Mouse (Mus musculus): ENCODE results near the gene Elane. TPM values are rescaled to one million over a fixed set of nuclear protein-coding genes. Genes with fewer than 3 reads are reported as not detected.
A peak's percentile ranks its signal among the peaks of the same experiment; 100 is the strongest.

Gene Elane
- polyA plus RNA-seq (2012; rRNA removed), result 0.10 TPM in 1 of 2 replicates, not detected in the other

GRCm38 (mm10) chr10:79886054-79886453 lies at the start of gene Elane:
Gene Elane (plus strand): TSS chr10:79886247.
- Histone ChIP-seq H3K4me3 (ENCODE audit: insufficient read depth, low read depth, low read length) (no peak within 1 kb of the TSS), H3K4me1 (ENCODE audit: control insufficient read depth, insufficient read depth, low read length) (no peaks in the 10 kb centered on the region), H3K27ac (ENCODE audit: insufficient read depth, low read depth, low read length) (no peak within 1 kb of the TSS), H3K27me3 (replicated peaks; ENCODE audit: control insufficient read depth, insufficient read depth, low read length) (no peaks in the 10 kb centered on the region), H3K36me3 (ENCODE audit: control insufficient read depth, insufficient read depth, low read length) (no peaks in the 10 kb centered on the region)
- WGBS, result 81% methylated on average over 6 of the region's 6 CpGs
- TF ChIP-seq POLR2A (IDR thresholded peaks at IDR 0.05; ENCODE audit: low read depth, low read length) (no peak), CTCF (conservative IDR thresholded peaks at IDR 0.05; ENCODE audit: insufficient read depth, insufficient read length, low read depth, low read length) (no peak)
- DNase-seq, result no peak

GRCm38 (mm10) chr10:79836918-79837317 lies 49.1 kb upstream of the Elane start:
- Histone ChIP-seq H3K4me1 (ENCODE audit: control insufficient read depth, insufficient read depth, low read length) (peaks cover 4% of the 10 kb centered on the region; the same call in 1 of the 2 replicates), H3K36me3 (ENCODE audit: control insufficient read depth, insufficient read depth, low read length) (no peaks in the 10 kb centered on the region), H3K27ac (ENCODE audit: insufficient read depth, low read depth, low read length) (no peak overlapping the region), H3K27me3 (replicated peaks; ENCODE audit: control insufficient read depth, insufficient read depth, low read length) (no peaks in the 10 kb centered on the region), H3K4me3 (ENCODE audit: insufficient read depth, low read depth, low read length) (no peak overlapping the region)
- TF ChIP-seq POLR2A (IDR thresholded peaks at IDR 0.05; ENCODE audit: low read depth, low read length), result no peak
- no peak for TF ChIP-seq CTCF (conservative IDR thresholded peaks at IDR 0.05; ENCODE audit: insufficient read depth, insufficient read length, low read depth, low read length)
- WGBS, result 99% methylated on average over 3 of the region's 3 CpGs
- DNase-seq, result no peak

GRCm38 (mm10) chr10:79838151-79838550 lies 47.9 kb upstream of the Elane start:
- TF ChIP-seq CTCF (conservative IDR thresholded peaks at IDR 0.05; ENCODE audit: insufficient read depth, insufficient read length, low read depth, low read length), result no peak
- TF ChIP-seq POLR2A (IDR thresholded peaks at IDR 0.05; ENCODE audit: low read depth, low read length), result no peak
- 37% methylated on average over 2 of the region's 2 CpGs for WGBS
- Histone ChIP-seq H3K4me3 (ENCODE audit: insufficient read depth, low read depth, low read length) (no peak overlapping the region), H3K27ac (ENCODE audit: insufficient read depth, low read depth, low read length) (0 out of 2 replicates have a peak overlapping the region, but pooled peaks have one; percentile 36), H3K36me3 (ENCODE audit: control insufficient read depth, insufficient read depth, low read length) (no peaks in the 10 kb centered on the region), H3K27me3 (replicated peaks; ENCODE audit: control insufficient read depth, insufficient read depth, low read length) (no peaks in the 10 kb centered on the region), H3K4me1 (ENCODE audit: control insufficient read depth, insufficient read depth, low read length) (peaks cover 4% of the 10 kb centered on the region; the same call in 1 of the 2 replicates)
- DNase-seq, result peak; percentile 53

- H3K4me1 ChIP-seq (ENCODE audit: control insufficient read depth, insufficient read depth, low read length), result peaks cover 4% of the 10 kb centered on the region; the same call in 1 of the 2 replicates
Measured at GRCm38 (mm10) chr10:79840091-79840490, 46.0 kb upstream of the Elane start.

GRCm38 (mm10) chr10:79840644-79841551 lies 45.1 kb upstream of the Elane start:
- Histone ChIP-seq H3K4me3 (ENCODE audit: insufficient read depth, low read depth, low read length) (peak overlapping the region; percentile 44), H3K4me1 (ENCODE audit: control insufficient read depth, insufficient read depth, low read length) (peaks cover 4% of the 10 kb centered on the region; the same call in 1 of the 2 replicates), H3K27ac (ENCODE audit: insufficient read depth, low read depth, low read length) (peak overlapping the region; percentile 82), H3K36me3 (ENCODE audit: control insufficient read depth, insufficient read depth, low read length) (no peaks in the 10 kb centered on the region), H3K27me3 (replicated peaks; ENCODE audit: control insufficient read depth, insufficient read depth, low read length) (no peaks in the 10 kb centered on the region)
- TF ChIP-seq CTCF (conservative IDR thresholded peaks at IDR 0.05; ENCODE audit: insufficient read depth, insufficient read length, low read depth, low read length), result no peak
- WGBS, result 1% methylated on average over 24 of the region's 24 CpGs
- peak; percentile 89 for DNase-seq

More at GRCm38 (mm10) chr10:79840091-79840490, 46.0 kb upstream of the Elane start:
- Histone ChIP-seq H3K27ac (ENCODE audit: insufficient read depth, low read depth, low read length) (peak overlapping the region; percentile 82), H3K27me3 (replicated peaks; ENCODE audit: control insufficient read depth, insufficient read depth, low read length) (no peaks in the 10 kb centered on the region), H3K4me3 (ENCODE audit: insufficient read depth, low read depth, low read length) (no peak overlapping the region), H3K36me3 (ENCODE audit: control insufficient read depth, insufficient read depth, low read length) (no peaks in the 10 kb centered on the region)
- no peak for TF ChIP-seq CTCF (conservative IDR thresholded peaks at IDR 0.05; ENCODE audit: insufficient read depth, insufficient read length, low read depth, low read length)
- no peak for TF ChIP-seq POLR2A (IDR thresholded peaks at IDR 0.05; ENCODE audit: low read depth, low read length)
- 96% methylated on average over 3 of the region's 3 CpGs for WGBS
- DNase-seq, result no peak

- Histone ChIP-seq H3K36me3 (ENCODE audit: control insufficient read depth, insufficient read depth, low read length) (no peaks in the 10 kb centered on the region), H3K4me3 (ENCODE audit: insufficient read depth, low read depth, low read length) (no peak overlapping the region), H3K4me1 (ENCODE audit: control insufficient read depth, insufficient read depth, low read length) (peaks cover 4% of the 10 kb centered on the region; the same call in 1 of the 2 replicates), H3K27ac (ENCODE audit: insufficient read depth, low read depth, low read length) (peak overlapping the region; percentile 5), H3K27me3 (replicated peaks; ENCODE audit: control insufficient read depth, insufficient read depth, low read length) (no peaks in the 10 kb centered on the region)
- TF ChIP-seq CTCF (conservative IDR thresholded peaks at IDR 0.05; ENCODE audit: insufficient read depth, insufficient read length, low read depth, low read length) (no peak), POLR2A (IDR thresholded peaks at IDR 0.05; ENCODE audit: low read depth, low read length) (no peak)
- no peak for DNase-seq
- WGBS, result 70% methylated on average over 3 of the region's 3 CpGs
Measured at GRCm38 (mm10) chr10:79842322-79842721, 43.7 kb upstream of the Elane start.

- TF ChIP-seq POLR2A (IDR thresholded peaks at IDR 0.05; ENCODE audit: low read depth, low read length) (no peak), CTCF (conservative IDR thresholded peaks at IDR 0.05; ENCODE audit: insufficient read depth, insufficient read length, low read depth, low read length) (no peak)
- peak; percentile 42 for DNase-seq
- Histone ChIP-seq H3K27me3 (replicated peaks; ENCODE audit: control insufficient read depth, insufficient read depth, low read length) (no peaks in the 10 kb centered on the region), H3K36me3 (ENCODE audit: control insufficient read depth, insufficient read depth, low read length) (no peaks in the 10 kb centered on the region), H3K4me1 (ENCODE audit: control insufficient read depth, insufficient read depth, low read length) (no peaks in the 10 kb centered on the region), H3K4me3 (ENCODE audit: insufficient read depth, low read depth, low read length) (no peak overlapping the region), H3K27ac (ENCODE audit: insufficient read depth, low read depth, low read length) (no peak overlapping the region)
- 34% methylated on average over 6 of the region's 6 CpGs for WGBS
Measured at GRCm38 (mm10) chr10:79843476-79843875, 42.6 kb upstream of the Elane start.

Measured in kidney, adult 2 months (tissue).